Mouse (Mus musculus): ENCODE results near the gene Irs2. TPM values are rescaled to one million over a fixed set of nuclear protein-coding genes. Genes with fewer than 3 reads are reported as not detected.

Gene Irs2
- polyA plus RNA-seq, 1 experiment from 2014 or later, result 4.4 TPM

DNA sequence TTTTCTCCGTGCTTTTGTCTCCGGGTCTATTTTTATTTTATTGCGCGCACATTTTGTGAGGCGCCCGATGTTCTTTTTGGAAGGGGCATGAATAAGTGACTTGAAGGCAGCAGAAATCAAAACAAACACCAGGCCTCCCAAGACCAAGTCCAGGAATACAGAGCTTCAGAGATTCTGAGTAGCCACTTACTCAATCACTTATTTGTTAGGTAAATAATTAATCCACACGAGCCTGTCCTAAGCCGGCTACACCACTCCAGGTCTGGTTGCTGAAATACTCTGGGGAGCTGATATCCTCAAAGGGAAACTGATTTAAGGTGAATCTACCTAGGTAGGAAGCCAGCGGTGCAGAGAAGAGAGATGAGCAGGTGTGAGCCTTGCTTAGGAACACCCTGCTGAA lies 71.6 kb downstream of the Irs2 start:
- H3K27ac ChIP-seq (ENCODE audit: low read length), result no peak overlapping the region
- no peaks in the 10 kb centered on the region for H3K9me3 ChIP-seq (ENCODE audit: control insufficient read depth, low read length)
- H3K4me2 ChIP-seq (ENCODE audit: low read depth, low read length), result no peak overlapping the region
- H3K9ac ChIP-seq (ENCODE audit: low read depth, low read length), result no peak overlapping the region
- no peak overlapping the region for H3K4me3 ChIP-seq (ENCODE audit: low read length)
- no peaks in the 10 kb centered on the region for H3K27me3 ChIP-seq (replicated peaks; ENCODE audit: control insufficient read depth, insufficient read depth, low read length)
- no peaks in the 10 kb centered on the region for H3K36me3 ChIP-seq (ENCODE audit: control insufficient read depth, insufficient read depth, low read length)
- peak; percentile 78 for ATAC-seq
- peaks cover 10% of the 10 kb centered on the region; the same call in 1 of the 2 replicates for H3K4me1 ChIP-seq (ENCODE audit: control insufficient read depth, insufficient read depth, low read length)
- 63% methylated on average over 9 of the region's 9 CpGs for WGBS

DNA sequence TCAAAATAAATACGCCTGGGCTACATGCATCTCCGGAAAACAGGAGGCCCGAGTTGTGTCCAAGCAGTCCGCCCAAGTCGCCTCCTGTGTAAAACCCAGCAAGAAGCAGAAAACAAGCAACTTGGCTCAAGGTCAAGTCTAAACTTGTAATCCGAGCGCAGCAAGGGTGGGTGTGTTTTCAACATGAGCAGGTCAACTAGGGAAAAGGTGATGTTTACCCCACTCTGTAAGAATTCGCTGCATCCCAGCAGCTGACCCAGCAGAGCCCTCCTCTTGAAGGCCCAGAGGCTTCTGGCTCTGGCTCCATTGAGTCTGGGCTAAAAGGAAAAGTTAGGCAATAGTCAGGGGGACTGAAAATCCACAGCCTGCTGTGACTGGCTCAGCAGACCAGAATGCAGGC lies 73.0 kb downstream of the Irs2 start:
- no peaks in the 10 kb centered on the region for H3K27me3 ChIP-seq (replicated peaks; ENCODE audit: control insufficient read depth, insufficient read depth, low read length)
- H3K4me3 ChIP-seq (ENCODE audit: low read length), result no peak overlapping the region
- no peaks in the 10 kb centered on the region for H3K36me3 ChIP-seq (ENCODE audit: control insufficient read depth, insufficient read depth, low read length)
- H3K27ac ChIP-seq (ENCODE audit: low read length), result no peak overlapping the region
- no peak overlapping the region for H3K4me2 ChIP-seq (ENCODE audit: low read depth, low read length)
- H3K9me3 ChIP-seq (ENCODE audit: control insufficient read depth, low read length), result no peaks in the 10 kb centered on the region
- H3K4me1 ChIP-seq (ENCODE audit: control insufficient read depth, insufficient read depth, low read length), result peaks cover 10% of the 10 kb centered on the region; the same call in 1 of the 2 replicates
- ATAC-seq, result no peak
- no peak overlapping the region; the same call in 1 of the 2 replicates for H3K9ac ChIP-seq (ENCODE audit: low read depth, low read length)
- 65% methylated on average over 8 of the region's 8 CpGs for WGBS
